Mouse (Mus musculus): ENCODE measurements around the gene Gpx6. TPM values are rescaled to one million over a fixed set of nuclear protein-coding genes. Genes with fewer than 3 reads are reported as not detected.
A peak's percentile ranks its signal among the peaks of the same experiment; 100 is the strongest.

Gene Gpx6
- total RNA-seq, 1 experiment from 2014 or later = not detected

- no peak for DNase-seq
Observed at GRCm38 (mm10) chr13:21323405-21323804, 11.5 kb downstream of the Gpx6 start.

GRCm38 (mm10) chr13:21326191-21326590 lies 14.3 kb downstream of the Gpx6 start:
- no peak for DNase-seq

GRCm38 (mm10) chr13:21326657-21327211 lies 14.8 kb downstream of the Gpx6 start:
- DNase-seq = peak; percentile 86

GRCm38 (mm10) chr13:21327424-21327823 lies 15.5 kb downstream of the Gpx6 start:
- no peak for DNase-seq

DNA sequence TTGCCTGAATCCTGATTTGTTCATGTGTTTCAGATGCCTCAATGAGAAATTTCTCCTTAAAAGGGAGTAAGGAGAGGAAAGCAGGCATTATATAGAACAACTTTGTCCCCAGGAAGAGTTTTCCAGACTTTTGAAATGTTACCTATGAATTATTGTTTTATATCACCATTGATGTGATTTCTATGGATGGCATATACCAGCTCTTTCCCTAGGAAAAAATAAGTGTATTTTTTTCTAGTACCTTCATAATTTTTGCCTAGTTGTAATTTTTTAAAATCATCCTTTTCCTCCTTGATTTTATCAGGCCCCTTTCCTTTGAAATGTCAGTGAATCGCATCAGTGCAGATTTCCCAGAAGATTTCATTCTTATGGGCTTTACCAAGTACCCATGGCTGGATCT lies 34.7 kb downstream of the Gpx6 start, which contains the start of gene Olfr1367:
Gene Olfr1367, plus strand, starts transcription at position 301 of the 400 bp plus-strand sequence.
- no peak for DNase-seq

DNA sequence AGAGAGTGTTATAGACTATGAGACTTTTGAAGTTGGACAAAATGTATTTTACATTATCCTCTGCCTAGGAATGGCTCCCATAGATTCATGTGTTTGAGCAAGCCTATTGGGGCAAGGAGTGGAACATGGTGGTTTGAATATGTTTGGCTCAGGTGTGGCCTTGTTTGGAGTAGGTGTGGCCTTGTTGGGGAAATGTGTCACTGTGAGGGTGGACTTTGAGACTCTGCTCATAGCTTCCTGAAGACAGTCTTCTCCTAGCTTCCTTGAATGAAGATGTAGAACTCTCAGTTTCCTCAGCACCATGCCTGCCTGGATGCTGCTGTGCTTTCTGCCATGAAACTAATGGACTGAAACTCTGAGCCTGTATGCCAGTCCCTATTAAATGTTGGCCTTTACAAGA lies 38.7 kb downstream of the Gpx6 start:
- DNase-seq = no peak

- peak; percentile 89 for DNase-seq
Observed at GRCm38 (mm10) chr13:21362621-21363248, 50.8 kb downstream of the Gpx6 start, which contains the start of gene Zscan12. Zscan12 (plus strand) TSS chr13:21362820.

DNA sequence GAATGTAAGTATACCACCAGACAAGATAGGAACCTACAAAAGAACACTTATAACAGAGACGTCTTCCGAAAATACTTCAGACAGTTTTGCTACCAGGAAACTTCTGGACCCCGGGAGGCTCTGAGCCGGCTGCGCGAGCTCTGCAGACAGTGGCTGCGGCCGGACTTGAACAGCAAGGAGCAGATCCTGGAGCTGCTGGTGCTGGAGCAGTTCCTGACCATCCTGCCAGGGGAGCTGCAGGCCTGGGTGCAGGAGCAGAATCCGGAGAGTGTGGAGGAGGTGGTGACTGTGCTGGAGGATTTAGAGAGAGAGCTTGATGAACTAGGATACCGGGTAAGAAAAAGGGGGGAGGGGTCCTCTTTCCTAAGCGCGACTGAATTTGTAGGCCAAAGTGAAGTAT lies 51.8 kb downstream of the Gpx6 start:
- DNase-seq = peak; percentile 3

- no peak for DNase-seq
Observed at GRCm38 (mm10) chr13:21366635-21367034, 54.7 kb downstream of the Gpx6 start.

Other genes starting within 250 kb of the Gpx6 start
- gene Olfr1370, start 237.2 kb upstream of the Gpx6 start, total RNA-seq (2021) = not detected in 2 replicates
- not detected in 2 replicates for gene Olfr1369-ps1, start 200.6 kb upstream of the Gpx6 start, total RNA-seq (2021)
- not detected in 2 replicates for gene Olfr263, start 182.5 kb upstream of the Gpx6 start, total RNA-seq (2021)
- gene Olfr1368, start 166.3 kb upstream of the Gpx6 start, total RNA-seq (2021) = not detected in 2 replicates
- gene Trim27, start 132.7 kb upstream of the Gpx6 start, total RNA-seq (2021) = 49.2 and 59.6 TPM in 2 replicates
- not detected in 2 replicates for gene Gpx5, start 19.4 kb upstream of the Gpx6 start, total RNA-seq (2021)
- gene Olfr1367, start 34.8 kb downstream of the Gpx6 start, total RNA-seq (2021) = not detected in 2 replicates
- 9.8 and 13.3 TPM in 2 replicates for gene Zscan12, start 50.7 kb downstream of the Gpx6 start, total RNA-seq (2021)
- 79.0 and 81.0 TPM in 2 replicates for gene Zkscan3, start 90.6 kb downstream of the Gpx6 start, total RNA-seq (2021)
- gene Pgbd1, start 128.9 kb downstream of the Gpx6 start, total RNA-seq (2021) = 0.48 and 1.1 TPM in 2 replicates
- gene Zscan26, start 141.6 kb downstream of the Gpx6 start, total RNA-seq (2021) = 43.4 and 44.2 TPM in 2 replicates
- 1.7 and 2.1 TPM in 2 replicates for gene Nkapl, start 156.4 kb downstream of the Gpx6 start, total RNA-seq (2021)
- gene Zkscan4, start 166.8 kb downstream of the Gpx6 start, total RNA-seq (2021) = 2.7 and 4.8 TPM in 2 replicates
- gene Gm10065, start 167.3 kb downstream of the Gpx6 start, total RNA-seq (2021) = not detected in 2 replicates
- gene AK157302, start 183.1 kb downstream of the Gpx6 start, total RNA-seq (2021) = 10.1 and 11.3 TPM in 2 replicates
- gene Gm11273, start 189.3 kb downstream of the Gpx6 start, total RNA-seq (2021) = 88.1 and 113 TPM in 2 replicates
- gene Zkscan8, start 219.0 kb downstream of the Gpx6 start, total RNA-seq (2021) = 19.8 and 28.4 TPM in 2 replicates
- not detected in 2 replicates for gene Olfr1366, start 230.7 kb downstream of the Gpx6 start, total RNA-seq (2021)
- not detected in 2 replicates for gene Olfr1535, start 247.8 kb downstream of the Gpx6 start, total RNA-seq (2021)